Mouse (Mus musculus) CH12F3 (cell line): ENCODE data around the gene Ccdc142.

ENCODE experiments used
- in situ Hi-C: fragments of 300-500 bp; cut with MboI; formaldehyde crosslinking; loops from 2 replicates; pipeline ENCODE4 v1.14.3; 2020; ENCODE audit warnings: low sequenced_read_pairs

Gene Ccdc142

GRCm38 (mm10) chr6:83101316-83101687, at the start of gene Ccdc142, which contains the start of gene Gm42688:
Ccdc142 (plus strand) TSS chr6:83101601.
Gm42688 (plus strand) TSS chr6:83101617.
- in situ Hi-C loops: no loop called here

GRCm38 (mm10) chr6:83053136-83053960, 48.1 kb upstream of the Ccdc142 start:
- in situ Hi-C loops: loop anchor here (10.0 kb wide), 1 partner anchor 49 kb away; no protein-coding TSS in a partner anchor

DNA sequence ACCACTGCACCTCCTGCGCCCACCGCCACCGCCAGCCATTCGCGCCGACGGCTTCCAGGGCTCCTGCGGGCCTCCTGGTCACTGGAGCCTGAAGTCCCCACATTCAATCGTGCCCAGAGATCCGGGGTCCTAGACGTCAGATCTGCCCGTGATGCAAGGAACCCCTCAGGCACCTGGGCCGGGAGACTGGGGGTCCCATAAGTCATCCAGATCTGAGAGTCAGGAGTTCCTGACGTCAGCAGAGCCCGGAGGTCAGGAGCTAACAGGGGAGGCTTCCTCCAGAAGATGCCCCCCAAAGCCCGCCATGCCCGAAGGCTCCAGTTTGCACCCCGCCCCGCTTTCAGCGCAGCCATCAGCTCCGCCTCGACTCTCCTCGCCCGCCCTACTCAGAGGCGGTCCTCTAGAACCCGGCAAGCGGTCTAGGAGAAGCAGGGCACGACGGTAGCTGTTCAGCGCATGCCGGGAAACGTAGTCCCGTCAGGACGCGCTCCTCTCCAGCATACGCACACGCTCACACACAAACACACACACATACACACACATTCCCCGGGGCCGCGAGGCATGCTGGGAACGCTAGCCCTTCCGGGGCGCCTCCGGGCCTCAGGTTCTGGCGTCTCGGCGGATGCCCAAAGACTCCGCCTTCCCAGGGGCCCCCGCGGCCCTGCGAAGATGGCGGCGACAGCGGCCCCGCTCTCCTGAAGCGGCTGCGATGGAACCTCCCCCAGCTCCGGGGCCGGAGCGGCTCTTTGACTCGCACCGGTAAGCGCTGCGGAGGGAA, 47.1 kb upstream of the Ccdc142 start, which contains the start of gene Aup1:
Aup1 (plus strand) TSS at position 448 of the 778 bp plus-strand sequence.
- in situ Hi-C loops: loop anchor here (10.0 kb wide), 1 partner anchor 49 kb away; no protein-coding TSS in a partner anchor

GRCm38 (mm10) chr6:83054871-83055431, 46.5 kb upstream of the Ccdc142 start, which contains the start of gene Htra2:
Htra2 (minus strand) TSS chr6:83055273.
- in situ Hi-C loops: loop anchor here (10.0 kb wide), 1 partner anchor 50 kb away; no protein-coding TSS in a partner anchor

DNA sequence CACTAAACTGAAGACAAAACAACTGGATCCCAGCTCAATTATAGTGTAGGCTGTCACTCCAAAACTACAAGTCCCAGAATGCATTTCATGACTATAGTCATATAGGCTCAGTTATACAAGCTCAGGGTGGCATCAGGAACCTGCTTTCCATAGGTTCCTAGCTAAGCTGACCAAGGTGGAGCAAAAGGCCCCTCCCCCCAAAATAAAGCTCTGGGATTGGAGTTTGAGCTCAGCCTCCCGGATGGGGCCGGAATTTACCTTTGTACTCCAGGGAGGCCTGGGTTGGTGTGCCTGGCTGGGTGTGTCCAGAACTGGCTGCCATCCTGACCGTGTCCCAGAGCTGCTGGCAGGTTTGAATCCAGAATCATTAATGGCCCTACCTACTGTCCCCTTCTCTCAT, 43.6 kb upstream of the Ccdc142 start, which contains the start of gene Dqx1:
Dqx1 (plus strand) TSS at position 55 of the 400 bp plus-strand sequence.
- in situ Hi-C loops: loop anchor here (10.0 kb wide), 1 partner anchor 53 kb away; no protein-coding TSS in a partner anchor

DNA sequence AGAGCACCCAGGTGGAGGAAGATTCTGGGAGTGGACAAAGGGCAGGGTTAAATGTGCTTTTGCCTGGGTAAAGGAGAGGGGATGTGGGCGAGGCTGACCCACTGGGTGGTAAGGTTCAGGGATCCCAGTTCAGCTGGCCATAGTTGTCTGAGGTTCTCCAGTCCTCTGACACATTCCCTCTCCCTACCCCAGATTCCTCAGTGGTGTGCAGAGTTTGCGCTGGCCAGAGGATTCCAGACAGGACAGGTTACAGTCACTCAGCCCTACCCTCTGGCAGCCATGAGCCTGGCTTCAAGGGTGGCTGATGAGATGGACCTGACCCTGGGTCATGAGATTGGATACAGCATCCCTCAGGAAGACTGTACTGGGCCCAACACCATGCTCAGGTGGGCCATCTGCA, 42.7 kb upstream of the Ccdc142 start:
- in situ Hi-C loops: loop anchor here (10.0 kb wide), 1 partner anchor 54 kb away; no protein-coding TSS in a partner anchor

DNA sequence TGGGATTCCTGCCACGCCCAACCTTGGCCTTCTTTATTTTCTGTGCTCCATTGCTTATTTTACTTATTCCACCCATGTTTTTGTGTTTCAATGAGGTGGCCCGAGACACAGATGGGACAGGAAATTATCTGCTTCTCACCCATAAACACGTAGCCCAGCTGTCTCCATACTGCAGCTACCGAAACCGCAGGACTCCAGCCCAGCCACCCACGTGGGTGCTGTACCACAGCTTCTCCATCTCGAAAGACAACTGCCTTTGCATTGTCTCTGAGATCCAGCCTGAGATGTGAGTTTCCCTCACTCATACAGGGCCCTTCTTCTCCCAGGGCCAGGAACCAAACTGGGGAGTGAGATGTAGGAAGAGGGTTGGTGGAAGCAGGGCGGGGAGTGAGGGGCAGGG, 35.4 kb upstream of the Ccdc142 start:
- in situ Hi-C loops: no loop called here

GRCm38 (mm10) chr6:83066441-83066840, 35.0 kb upstream of the Ccdc142 start:
- in situ Hi-C loops: no loop called here

DNA sequence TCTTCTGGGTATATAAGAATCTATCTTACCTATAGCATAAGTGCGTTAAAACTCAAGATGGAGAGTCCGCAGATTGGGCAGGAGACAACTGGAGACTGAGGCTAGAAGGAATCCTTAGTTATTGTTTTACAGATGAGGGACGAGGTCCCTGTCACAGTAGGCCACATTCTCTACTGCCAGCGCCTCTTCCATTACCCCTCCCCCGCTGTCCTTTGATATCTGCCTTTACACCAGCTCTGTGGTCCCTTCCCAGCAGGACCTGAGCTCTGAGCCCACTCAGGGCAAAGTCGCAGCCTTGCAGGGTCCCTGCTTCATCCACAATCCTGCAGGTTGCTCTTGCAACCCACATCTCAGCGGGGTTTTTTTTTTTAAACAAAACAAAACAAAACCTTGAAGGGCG, 33.2 kb upstream of the Ccdc142 start:
- in situ Hi-C loops: no loop called here

- in situ Hi-C loops: no loop called here
Observed at GRCm38 (mm10) chr6:83068706-83069487, 32.5 kb upstream of the Ccdc142 start.

DNA sequence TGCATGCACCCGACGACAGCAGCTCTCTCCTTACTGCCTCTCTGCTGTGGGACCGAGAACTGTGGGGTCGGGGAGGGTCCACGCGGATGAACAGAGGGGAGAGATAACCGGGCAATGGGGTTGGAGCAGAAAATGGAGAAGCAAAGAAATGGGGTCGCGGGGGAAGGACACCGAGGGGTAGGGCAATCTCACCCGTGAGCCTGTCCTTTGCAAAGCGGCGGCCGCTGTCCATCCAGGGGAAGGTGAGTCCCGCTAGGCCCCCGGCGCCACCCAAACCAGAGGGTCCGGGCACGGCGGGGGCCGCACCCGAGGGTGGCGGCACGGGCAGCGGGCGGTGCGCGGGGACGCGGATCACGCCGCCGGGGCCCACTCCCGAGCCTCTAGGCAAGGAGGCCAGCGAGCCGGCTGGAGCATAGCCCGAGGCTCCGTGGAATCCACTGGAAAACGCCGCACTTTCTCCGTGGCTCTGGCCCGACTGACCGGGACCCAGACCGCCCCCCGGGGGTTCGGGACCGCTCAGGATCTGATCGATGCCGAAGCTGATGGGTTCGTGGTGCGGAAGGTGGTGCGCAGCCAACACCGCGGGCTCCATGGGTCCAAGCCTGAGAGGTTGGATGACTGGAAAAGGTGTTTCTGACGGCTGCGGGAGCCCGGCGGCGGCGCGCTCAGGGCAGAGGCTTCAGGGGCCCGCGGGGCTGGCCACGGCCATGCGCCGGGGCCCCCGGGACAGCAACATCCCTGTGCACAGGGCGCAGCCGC, 31.7 kb upstream of the Ccdc142 start:
- in situ Hi-C loops: no loop called here

DNA sequence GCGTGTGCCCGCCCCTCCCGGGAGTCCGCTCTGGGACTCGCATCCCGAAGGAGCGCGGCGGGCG, 31.3 kb upstream of the Ccdc142 start, which contains the start of gene Tlx2:
Tlx2 (minus strand) TSS at position 47 of the 64 bp plus-strand sequence.
- in situ Hi-C loops: no loop called here

GRCm38 (mm10) chr6:83070311-83071219, 30.8 kb upstream of the Ccdc142 start:
- in situ Hi-C loops: no loop called here

DNA sequence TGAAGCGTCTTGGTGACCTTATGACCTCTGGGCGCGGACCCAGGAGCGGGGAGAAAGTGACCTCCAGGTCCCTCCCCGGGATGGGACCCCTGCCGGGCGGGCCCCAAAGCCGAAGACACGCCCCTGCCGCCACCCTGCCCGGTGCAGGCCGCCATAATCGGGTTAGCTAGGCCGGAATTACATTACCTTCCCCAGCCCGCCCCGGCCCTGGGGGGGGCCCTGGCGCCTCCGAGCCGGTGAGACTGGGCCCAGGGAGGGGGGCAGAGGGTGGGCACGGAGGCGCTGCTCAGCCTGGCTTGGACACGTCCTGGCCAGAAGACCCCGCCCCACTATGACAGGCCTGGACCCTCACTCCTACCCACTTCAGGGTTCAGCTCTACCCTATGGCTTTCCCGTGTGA, 30.2 kb upstream of the Ccdc142 start:
- in situ Hi-C loops: no loop called here

DNA sequence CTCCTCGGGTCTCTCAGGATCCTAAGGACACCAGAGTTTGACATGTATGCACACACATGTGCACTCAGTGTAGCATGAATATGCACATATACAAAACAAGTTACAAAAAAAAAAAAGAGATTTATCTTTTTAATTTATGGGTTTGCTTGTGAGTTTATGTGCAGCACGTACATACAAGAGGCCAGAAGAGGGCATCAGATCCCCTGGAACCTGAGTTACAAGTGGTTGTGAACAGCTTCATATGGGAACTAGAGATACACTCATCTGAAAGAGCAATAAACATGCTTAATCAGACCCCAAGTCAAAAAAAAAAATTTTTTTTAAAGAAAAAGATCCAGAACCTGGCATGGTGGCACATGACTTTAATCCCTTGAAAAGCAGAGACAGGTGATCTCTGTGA, 26.4 kb upstream of the Ccdc142 start:
- in situ Hi-C loops: no loop called here

DNA sequence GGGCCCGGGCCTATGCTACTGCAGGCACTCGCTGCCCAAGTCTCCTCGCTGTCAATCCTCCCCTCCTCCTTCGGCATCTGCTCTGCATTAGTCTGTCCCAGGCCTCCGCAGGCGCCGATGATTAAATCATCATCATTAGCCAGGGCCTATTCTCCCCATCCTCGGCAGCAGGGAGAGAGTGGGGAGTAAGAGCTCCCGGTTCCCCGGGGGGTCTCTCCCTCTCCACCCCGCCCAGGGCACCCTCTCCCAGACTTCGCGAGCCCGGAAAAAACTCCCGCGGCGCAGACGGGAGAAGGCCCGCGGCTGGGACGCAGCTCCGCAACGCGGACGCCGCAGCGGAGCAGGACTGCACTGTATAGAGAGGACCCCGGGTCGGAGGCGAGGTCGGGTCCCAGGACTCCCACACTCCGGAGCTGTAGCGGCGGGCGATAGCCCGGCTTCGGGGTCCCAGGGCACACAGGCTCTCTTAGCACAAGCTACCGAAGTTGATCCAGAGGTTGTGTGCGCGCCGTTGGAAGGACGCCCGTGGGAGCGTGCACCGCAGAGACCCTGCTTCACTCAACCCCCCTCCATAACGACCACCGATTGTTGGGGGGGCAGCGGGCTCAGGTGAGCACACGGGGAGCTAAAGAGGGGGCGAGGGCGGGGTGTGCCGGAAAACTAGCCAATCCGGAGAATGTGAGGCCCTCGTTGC, 23.6 kb upstream of the Ccdc142 start, which contains the start of gene Pcgf1:
Pcgf1 (plus strand) TSS at position 240 of the 694 bp plus-strand sequence.
- in situ Hi-C loops: no loop called here

GRCm38 (mm10) chr6:83078324-83078858, 23.0 kb upstream of the Ccdc142 start:
- in situ Hi-C loops: no loop called here

DNA sequence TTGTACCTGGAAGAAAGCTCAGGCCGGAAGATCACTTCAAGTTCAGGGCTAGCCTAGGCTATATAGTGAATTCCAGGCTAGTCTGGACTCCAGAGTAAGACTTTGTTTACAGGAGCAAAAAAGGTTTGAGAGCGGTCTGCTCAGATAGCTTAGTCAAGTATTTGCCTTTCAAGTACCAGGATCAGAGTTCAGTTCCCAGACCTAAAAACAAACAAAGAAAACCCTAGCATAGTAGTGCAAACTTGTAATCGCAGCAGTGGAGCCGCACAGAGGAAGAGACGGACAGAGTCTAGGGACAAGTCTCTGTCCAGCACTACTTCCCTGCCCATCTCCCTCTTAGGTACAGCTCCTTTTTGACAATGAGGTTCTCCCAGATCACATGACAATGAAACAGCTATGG, 21.2 kb upstream of the Ccdc142 start:
- in situ Hi-C loops: no loop called here
